Mouse (Mus musculus) adrenal gland, adult 2 months (tissue): ENCODE results near the gene Tbc1d9. TPM values are rescaled to one million over a fixed set of nuclear protein-coding genes. Genes with fewer than 3 reads are reported as not detected.
"Not testable (repeated sequence)": the region's sequence is repeated elsewhere in the genome, so short reads cannot be mapped to it uniquely, and the experiment has no call there.

Source experiments
- DNase-seq: peaks from one replicate; pipeline ENCODE4 v3.0.0; 2021
- polyA plus RNA-seq: library from polyadenylated mRNA; depleted of rRNA; stranded (reverse); fragments of >200 nt; gene quantifications from 2 replicates; pipeline ENCODE4 v1.2.3, GENCODE M21; 2012
- total RNA-seq, 2 experiments: library from RNA; stranded (reverse); gene quantifications; 2 replicates each; pipeline ENCODE4 v1.2.3; 2021

Tbc1d9 gene
- total and polyA plus RNA-seq, 3 experiments = 5.7 to 11.8 (median 7.6) TPM

DNA sequence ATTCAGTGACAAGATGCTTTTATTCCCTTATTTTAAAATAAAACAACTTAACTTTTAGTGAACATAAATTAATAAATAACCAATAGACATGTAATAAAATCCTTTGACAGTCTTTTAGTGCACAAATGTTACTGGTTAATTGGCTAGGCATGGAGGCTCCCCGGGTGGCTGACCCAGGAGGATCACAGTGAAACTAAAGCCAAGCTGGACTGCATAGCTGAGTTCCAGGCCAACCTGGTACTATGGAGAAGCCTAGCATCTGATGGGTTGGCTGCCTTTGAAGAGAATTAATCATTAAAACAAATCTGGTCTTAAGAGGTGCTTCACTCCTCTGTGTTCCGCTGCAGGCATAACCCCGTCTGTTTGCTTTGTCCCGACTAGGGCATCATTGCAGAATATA is 67.9 kb downstream of the Tbc1d9 start:
- DNase-seq = no peak

DNA sequence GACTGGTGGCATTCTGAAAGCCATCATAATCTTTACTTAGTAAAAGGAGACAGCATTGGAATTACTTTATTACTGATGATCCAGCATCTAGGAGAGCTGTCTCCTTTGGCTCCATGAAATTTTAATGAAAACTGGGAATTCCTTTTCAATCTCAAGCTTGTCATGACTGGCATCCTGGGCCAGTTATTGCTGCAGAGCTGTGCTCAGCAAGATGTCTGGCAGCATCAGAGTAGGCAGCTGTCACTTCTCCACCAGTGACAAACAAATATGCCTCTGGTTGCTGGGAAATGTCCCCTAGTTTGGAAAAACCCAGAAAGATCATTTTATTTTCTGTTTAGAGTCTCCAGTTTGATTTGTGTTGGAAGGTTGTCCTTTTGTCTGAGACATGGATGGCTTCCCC is 74.2 kb downstream of the Tbc1d9 start:
- DNase-seq = no peak

DNA sequence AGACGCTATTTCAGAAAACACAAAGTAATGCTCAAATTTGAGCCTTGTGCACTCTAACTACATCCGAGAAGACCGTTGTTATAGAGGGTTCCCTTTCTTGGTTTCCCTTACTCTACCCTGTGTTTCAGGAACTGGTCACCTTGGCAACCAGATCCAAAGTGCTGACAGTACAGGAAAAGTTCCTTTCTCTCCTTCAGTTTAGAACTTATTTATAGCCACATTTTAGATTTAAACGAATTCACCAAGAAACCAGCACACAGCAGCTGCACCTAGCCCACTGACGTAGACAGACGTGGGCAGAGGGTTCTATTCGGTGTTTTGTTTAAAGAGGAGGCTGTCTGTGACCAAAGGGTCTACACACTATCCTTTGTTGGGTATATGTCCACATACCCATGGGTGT is 79.0 kb downstream of the Tbc1d9 start:
- DNase-seq = no peak

GRCm38 (mm10) chr8:83250858-83251257 is 85.7 kb downstream of the Tbc1d9 start:
- DNase-seq = no peak

GRCm38 (mm10) chr8:83251362-83252246 is 86.5 kb downstream of the Tbc1d9 start:
- DNase-seq = no peak

DNA sequence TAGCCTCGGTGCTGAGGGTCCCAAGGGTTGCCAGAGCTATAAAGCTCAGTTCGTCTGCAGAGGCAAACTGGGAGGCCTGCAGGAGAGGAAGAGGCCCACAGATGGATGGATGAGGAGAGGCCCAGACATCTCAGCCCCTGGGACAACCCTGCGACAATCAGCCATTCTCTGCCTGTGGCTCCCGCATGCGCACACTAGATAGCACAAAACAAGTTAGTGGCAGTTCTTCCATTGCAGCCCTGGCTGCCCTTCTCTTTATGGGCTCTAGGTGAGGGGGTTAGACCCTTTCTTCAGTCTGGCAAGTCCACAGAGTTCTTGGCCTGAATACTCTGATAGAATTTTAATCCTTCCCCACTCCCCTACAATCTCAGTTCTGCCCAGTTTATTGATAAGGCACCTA is 87.6 kb downstream of the Tbc1d9 start:
- DNase-seq = no peak

DNA sequence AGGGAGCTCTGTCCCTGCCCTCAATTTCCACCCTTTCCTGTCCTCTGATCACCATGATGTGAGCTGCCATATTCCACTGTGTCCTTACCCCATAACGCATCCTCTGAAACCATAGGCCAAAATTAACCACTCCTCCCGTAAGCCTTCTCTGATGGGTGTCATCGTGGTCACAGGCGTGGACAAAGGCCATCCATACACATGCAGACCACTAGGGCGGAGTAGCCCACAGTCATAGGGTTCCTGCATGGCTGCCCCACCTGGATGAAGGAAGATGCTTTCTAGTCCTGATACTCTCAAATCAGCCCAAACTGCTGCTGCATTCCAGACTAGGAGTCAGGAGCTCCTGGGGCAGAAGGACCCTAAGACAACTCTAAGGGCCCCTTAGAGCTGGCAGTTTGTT is 92.5 kb downstream of the Tbc1d9 start:
- DNase-seq = no peak

DNA sequence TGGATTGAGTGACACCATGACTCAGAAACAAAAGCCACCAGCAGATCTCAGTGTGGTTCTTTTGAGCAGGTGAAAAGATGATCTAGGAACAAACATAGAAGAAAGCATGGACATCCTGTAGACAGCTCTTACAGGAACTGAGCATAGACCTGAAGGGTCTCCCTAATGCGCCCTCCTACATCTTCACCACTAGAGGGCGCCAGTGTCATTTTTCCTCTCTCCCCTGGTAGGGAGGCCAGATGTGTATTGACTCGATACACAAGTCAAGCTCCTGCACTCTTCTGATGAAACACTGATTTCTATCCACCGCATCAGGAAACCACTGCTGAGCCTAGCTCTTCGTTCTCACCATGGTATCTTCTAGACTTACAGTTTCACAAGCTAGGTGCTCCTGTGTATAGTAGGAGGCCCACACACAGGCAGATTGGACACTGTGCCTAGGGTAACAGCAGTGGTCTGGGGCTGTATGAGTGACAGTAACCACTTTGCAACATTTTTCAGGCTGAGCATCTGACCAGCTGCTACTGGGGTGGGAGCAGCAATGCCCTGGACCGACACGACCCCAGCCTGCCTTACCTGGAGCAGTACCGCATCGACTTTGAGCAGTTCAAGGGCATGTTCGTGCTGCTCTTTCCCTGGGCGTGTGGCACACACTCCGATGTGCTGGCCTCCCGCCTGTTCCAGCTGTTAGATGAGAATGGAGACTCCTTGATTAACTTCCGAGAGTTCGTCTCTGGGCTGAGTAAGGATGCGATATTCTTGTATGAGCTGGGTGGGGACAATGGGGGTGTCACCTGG is 95.5 kb downstream of the Tbc1d9 start:
- DNase-seq = peak; percentile 57

DNA sequence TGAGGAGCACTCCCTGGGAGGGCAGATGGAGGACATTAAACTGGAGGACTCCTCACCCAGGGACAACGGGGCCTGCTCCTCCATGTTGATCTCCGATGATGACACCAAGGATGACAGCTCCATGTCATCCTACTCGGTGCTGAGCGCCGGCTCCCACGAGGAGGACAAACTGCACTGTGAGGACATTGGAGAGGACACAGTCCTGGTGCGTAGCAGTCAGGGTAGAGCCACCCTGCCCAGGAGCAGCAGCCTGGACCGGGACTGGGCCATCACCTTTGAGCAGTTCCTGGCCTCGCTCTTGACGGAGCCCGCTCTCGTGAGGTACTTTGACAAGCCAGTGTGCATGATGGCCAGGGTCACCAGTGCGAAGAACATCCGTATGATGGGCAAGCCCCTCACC is 106.0 kb downstream of the Tbc1d9 start:
- DNase-seq = no peak

GRCm38 (mm10) chr8:83272464-83272863 is 107.3 kb downstream of the Tbc1d9 start:
- DNase-seq = no peak

DNA sequence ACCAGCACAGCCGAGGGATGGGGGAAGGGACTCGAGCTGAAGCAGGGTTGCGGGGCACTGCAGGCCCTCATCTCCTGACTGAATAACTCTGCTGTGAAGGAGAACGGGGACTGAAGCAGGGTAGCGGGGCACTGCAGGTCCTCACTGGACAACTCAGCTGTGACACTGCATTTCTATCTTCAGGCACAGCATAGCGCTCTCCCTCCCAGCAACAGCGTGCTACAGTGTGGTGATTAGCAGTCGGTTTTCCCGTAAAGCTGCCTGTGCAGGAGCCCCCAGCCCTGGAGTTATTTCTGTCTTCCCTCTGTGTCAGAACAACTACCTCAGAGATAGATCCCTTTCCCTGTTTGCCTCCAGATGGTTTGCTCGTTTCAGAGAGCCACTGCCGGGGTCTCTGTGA is 109.3 kb downstream of the Tbc1d9 start:
- no peak for DNase-seq

DNA sequence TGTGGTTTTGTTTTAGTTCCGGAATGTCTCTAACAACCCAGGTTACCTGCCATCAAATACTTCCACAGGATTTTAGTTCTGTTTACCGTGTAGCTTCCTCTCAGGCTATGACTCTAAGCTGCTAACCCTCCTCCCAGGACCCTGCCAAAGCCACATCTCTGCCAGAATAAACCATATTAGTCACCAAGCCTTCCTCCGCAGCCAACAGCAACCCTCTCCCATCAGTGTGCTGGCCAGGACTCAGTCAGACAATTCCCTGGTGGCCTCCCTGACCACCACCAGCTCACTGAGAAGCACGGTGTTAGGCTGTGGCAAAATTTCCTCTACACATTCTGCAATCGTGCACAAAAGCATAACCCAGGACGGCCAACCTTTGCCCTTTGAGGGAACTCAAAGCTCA is 113.3 kb downstream of the Tbc1d9 start:
- peak; percentile 34 for DNase-seq

- no peak for DNase-seq
These were observed 120.2 kb downstream of the Tbc1d9 start for GRCm38 (mm10) chr8:83285391-83285790.

- peak; percentile 48 for DNase-seq
These were observed 125.0 kb downstream of the Tbc1d9 start, which contains the start of gene Ucp1 for GRCm38 (mm10) chr8:83290176-83290575. Gene Ucp1 (plus strand): TSS chr8:83290352.

DNA sequence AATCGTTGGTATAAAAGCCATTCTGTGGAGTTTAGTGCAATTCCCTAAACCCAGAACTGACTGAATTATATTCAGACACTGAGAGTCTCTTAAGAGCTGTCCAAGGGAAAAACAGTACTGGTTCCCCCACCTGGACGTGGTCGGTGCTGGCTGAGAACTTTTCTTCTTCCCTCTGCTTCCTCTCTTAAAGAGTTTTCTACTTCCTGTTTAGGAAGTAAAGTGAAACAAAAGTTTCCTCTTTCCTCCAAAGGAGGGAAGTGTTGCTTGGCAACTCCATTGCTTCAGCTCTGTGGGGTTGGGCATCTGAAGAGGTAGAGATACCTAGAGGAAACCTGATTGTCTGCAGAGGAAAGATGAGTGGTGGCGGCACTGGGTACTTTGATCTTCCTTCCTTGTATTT is 132.2 kb downstream of the Tbc1d9 start:
- DNase-seq = no peak

DNA sequence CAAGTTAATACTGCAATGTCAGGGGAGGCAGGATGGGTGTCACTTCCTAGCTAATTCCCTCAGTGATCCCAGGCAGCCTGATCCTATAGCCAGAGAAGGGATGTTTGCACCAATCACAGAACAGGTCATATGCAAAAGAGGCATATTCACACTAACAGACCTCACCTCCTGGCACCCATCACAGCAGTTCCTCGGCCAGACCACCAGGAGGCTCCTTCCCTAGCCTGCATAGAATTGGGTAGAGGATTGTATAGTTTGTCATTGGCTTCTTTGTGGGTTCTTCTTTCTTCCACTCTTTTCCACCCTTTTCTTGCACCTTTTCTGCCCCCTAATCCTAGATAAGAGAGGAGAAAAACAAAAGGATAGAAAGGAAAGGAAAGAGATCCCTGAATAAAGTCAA is 135.0 kb downstream of the Tbc1d9 start:
- DNase-seq = no peak

DNA sequence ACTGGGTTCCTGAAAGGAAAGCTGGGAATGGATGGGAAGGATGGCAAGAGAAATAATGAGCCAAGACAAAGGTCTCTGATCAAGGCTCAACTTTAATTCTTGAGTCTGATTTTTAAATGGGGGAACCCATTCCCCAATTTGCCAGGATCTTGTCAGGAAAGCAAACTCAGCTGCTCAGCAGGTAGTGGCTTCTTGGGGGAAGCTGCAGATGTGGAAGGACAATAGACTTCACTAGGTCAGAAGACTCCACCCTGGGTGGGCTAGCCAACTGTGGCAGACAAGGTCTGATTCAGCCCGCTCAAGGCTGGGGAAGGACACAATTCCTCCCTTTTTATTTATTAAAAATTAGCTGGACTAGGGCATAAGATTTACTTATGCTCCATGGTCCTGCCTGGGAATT is 139.8 kb downstream of the Tbc1d9 start:
- no peak for DNase-seq

DNA sequence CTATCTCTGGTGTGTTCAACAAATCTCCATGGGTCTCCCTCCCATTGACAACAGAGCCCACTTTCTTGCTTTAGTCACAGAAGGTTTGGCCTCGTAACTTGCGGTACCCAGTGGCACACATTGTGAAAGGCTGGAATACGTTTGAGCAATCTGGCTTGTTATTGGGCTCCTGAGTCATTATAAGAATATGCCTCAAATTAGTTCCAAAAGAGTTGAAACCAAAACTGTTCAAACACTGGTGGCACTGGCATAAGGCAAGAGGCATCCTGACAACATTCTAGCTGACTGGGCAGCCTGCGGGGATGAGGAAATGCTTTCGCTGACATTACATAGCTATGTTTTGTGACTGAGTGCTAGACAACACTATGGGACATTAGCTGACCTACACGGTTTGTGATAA is 144.7 kb downstream of the Tbc1d9 start:
- DNase-seq = peak; percentile 25

DNA sequence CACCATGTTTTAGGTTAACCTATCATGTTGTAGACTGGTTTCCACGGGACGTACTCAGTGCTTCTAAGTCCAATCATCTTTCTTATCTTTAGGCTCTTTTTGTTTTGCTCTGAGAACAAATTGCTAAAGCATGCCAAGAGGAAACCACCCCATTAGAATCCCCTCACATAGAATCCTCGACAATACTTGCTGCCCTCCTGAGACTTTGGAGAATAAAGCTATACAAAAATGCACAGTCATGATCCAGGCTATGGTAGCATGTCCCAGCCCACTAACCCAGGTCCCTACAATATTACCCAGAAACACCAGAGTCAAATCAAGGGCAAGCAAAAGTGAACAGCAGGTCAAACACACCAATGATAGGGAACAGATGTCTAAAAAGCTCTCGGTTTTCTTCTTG is 149.9 kb downstream of the Tbc1d9 start:
- DNase-seq = not testable (repeated sequence)

DNA sequence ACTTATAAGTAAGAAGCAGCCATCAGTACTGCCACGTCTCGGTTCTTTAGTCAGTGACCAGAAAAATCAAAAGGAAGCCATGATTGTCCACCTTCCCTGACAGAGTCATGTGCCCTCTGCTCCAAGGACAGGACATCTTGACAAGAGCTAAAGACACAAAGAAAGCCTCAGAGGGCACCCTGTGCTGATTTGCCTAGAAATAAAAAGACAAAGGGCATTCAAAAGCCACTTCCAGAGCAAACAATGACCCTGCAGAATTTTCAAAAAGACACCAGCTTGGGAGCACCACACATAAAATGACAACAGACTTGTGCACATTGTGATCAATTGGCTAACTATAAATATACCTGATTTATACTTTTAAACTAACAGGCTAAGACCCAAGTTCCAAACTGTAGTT is 150.5 kb downstream of the Tbc1d9 start:
- no peak for DNase-seq

DNA sequence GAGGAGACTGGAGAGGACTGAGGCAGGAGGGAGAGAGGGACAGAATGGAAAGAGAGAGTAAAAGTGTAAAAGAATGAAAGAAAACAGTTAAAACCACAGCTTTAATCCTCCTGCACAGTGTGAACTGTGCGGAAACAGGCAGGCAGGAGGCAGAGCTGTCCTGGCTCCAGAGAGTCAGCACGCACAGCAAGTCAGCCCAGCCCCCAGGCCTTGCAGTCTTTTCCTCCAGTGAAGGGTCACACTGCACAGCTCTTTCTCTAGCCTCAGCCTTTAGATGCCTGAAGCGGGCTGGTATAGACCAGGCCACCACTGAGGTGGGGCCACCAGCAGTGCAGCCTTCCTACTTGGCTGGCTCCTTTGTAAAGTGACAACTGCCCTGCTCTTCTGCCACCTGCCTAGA is 155.4 kb downstream of the Tbc1d9 start:
- DNase-seq = no peak

- no peak for DNase-seq
These were observed 157.2 kb downstream of the Tbc1d9 start for GRCm38 (mm10) chr8:83322374-83322773.
